Mouse (Mus musculus) heart, embryonic 10.5 days (tissue): ENCODE results near the gene Numbl. TPM values are rescaled to one million over a fixed set of nuclear protein-coding genes. Genes with fewer than 3 reads are reported as not detected.

Source experiments
- DNase-seq: peaks from one replicate; pipeline ENCODE4 v3.0.0-alpha.2; 2017; ENCODE audit warnings: low spot score
- H3K27ac ChIP-seq: fragments of 300-500 bp; sonication (generic); 2 replicates; pipeline ENCODE4 v1.5.1; 2016; ENCODE audit warnings: mild to moderate bottlenecking
- H3K27me3 ChIP-seq: fragments of 300-500 bp; sonication (generic); 2 replicates; pipeline ENCODE4 v1.6.1; 2016; ENCODE audit warnings: mild to moderate bottlenecking; ENCODE audit not compliant: poor library complexity, insufficient read depth, severe bottlenecking
- H3K36me3 ChIP-seq: fragments of 300-500 bp; sonication (generic); 2 replicates; pipeline ENCODE4 v1.6.1; 2016; ENCODE audit warnings: mild to moderate bottlenecking, moderate library complexity
- H3K4me1 ChIP-seq: fragments of 300-500 bp; sonication (generic); 2 replicates; pipeline ENCODE4 v1.6.1; 2016; ENCODE audit warnings: mild to moderate bottlenecking
- H3K4me3 ChIP-seq: fragments of 300-500 bp; sonication (generic); 2 replicates; pipeline ENCODE4 v1.5.1; 2016; ENCODE audit warnings: mild to moderate bottlenecking, moderate library complexity
- H3K9me3 ChIP-seq: fragments of 300-500 bp; sonication (generic); 2 replicates; pipeline ENCODE4 v1.6.1; 2016; ENCODE audit warnings: mild to moderate bottlenecking, moderate library complexity
- WGBS: fragments of 180-500 bp; shearing (Covaris S2); methylation state at CpG from one replicate; pipeline ENCODE4 v1.1.7; 2016; 5-methylcytosine and 5-hydroxymethylcytosine counted together
- polyA plus RNA-seq: library from polyadenylated mRNA; unstranded; fragments of >200 nt; fragmentation: Nextera tagmentation; extraction: Ambion mirVana; gene quantifications from 2 replicates; pipeline ENCODE4 v1.2.1, GENCODE M21; 2016

Numbl gene
- polyA plus RNA-seq, 1 experiment from 2014 or later: 9.6 TPM

DNA sequence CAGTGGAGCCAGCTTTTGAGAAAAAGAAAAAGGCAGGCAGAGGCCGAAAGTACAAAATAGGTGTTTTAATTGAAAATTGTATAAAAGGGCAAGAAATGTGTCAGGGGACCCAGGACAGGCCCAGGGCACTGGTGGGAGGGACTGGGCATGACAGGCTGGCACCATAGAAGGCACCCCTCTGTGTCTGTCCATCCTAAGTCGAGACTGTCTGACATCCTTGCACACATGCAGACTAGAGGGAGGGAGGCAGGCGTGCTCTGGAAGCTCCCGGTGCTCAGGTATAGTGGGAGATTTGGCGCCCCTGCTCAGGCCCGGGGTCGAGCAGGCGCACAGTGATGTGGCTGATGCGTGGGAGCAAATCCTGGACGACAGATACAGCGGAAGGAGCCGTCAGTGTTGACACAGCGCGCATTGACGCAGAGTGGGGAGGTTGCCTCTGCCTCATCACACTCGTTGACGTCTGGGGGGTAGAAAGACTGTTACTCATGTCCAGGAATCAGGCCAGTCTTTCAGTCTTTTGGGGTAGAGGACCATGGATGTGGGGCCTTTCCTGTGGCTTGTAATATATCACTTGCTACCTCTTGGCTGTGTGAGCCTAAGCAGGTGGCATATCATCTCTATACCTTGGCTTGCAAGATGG is 47.0 kb downstream of the Numbl start:
- Histone ChIP-seq H3K27ac (no peak overlapping the region), H3K27me3 (peaks cover 61% of the 10 kb centered on the region), H3K36me3 (no peaks in the 10 kb centered on the region), H3K9me3 (no peaks in the 10 kb centered on the region), H3K4me3 (no peak overlapping the region), H3K4me1 (peaks cover 8% of the 10 kb centered on the region)
- 80% methylated on average over 17 of the region's 17 CpGs for WGBS
- DNase-seq: no peak

DNA sequence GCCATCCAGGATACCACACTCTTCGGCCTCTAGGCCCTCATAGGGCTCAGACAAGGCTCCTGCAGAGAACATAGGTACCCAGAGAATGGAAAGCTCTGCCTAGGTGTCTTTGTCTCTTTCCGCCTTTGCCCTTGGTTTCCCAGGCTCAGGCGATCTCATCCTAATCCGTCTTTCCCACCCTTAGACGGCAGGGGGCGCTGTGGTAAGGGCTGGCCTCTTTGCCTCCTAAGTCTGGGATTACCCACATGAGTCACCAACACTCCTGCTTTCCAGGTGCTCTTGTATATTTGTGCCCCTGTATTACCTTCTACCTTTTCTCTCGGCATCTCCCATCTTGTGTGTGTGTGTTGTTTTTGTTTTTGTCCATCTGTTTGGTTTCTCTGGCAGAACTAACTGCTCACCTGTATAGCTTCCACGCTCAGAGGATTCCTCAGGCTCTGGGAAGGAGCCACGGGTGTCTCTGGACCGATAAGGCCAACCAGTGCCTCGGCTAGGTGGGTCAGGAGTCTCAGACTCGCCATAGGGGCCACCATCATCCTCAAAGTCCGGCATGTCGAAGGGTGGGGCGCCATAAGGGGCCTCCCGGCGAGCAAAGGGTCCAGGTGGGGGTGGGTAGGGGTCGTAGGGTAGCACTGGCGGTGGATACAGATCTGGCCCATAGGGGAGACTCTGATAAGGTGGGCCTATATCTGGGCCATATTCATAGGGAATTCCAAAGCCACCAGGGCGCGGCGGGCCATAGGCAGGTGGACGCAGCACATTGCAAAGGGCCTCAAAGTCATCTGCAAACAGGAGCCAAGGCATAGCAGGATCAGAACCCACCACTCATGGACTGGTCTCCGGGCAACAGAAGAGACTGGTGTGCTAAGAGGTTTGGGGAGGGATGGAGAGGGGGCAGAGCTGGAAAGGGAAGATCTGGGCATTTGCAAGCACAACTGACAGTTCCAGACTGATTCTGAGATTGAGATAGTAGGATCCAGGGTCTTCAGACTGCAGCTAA is 48.2 kb downstream of the Numbl start:
- Histone ChIP-seq H3K4me1 (peaks cover 16% of the 10 kb centered on the region), H3K4me3 (no peak overlapping the region), H3K27ac (no peak overlapping the region), H3K9me3 (no peaks in the 10 kb centered on the region), H3K27me3 (peaks cover 74% of the 10 kb centered on the region), H3K36me3 (no peaks in the 10 kb centered on the region)
- DNase-seq: no peak
- 70% methylated on average over 24 of the region's 24 CpGs for WGBS

DNA sequence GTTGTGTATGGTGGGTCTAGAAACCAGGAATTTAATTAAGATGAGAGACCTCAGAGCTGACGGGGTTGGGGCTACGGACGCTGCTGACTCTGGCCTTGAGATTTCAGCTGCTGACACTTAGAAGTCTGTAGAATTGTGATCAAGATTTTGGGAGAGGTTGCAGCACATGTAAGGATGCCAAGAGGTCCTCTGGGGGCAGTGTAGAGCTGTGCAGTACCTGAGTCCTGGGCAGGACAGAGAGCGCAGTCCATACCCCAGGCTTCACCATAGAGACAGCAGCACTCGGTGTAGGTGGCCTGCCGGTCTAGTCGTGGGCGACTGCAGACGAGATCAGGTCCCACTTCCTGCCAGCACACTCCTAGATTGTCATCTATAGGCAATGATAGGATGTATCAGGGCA is 49.3 kb downstream of the Numbl start:
- Histone ChIP-seq H3K27ac (no peak overlapping the region), H3K4me1 (peaks cover 16% of the 10 kb centered on the region), H3K27me3 (peaks cover 80% of the 10 kb centered on the region), H3K36me3 (no peaks in the 10 kb centered on the region), H3K9me3 (no peaks in the 10 kb centered on the region), H3K4me3 (no peak overlapping the region)
- DNase-seq: no peak
- WGBS: 63% methylated on average over 9 of the region's 9 CpGs

DNA sequence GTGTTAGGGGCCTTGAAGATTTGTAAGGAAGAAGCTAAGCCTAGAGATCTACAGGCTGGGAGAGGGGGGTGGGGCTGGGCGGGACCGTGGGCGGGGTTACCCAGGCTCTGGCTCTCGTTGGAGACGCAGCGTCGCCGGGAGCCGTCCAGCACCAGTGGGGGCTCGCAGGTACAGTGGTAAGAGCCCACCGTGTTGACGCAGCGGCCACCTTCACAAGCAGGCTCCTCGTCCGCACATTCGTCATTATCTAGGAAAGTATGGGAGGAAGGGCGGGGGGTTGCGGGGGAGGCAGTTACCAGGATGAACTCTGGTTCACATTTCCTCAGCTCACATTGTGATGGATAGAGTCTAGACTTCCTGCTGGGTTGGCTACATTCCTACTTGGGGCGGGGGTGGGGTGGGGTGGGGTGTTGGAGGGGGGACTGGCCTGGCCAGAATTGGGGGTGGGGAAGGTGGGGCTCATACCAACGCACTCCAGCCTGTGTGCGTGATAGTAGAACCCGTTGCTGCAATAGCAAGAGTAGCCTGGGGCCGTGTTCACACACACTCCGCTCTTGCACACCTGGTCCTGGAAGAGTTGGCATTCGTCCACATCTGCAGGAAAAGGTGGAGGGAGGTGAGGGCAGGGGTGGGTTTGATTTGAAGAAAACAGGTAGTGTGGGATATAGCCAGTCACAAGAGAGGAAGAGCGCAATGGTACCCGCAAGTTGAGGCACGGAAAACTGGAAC is 50.8 kb downstream of the Numbl start:
- H3K27ac ChIP-seq: peak overlapping the region; percentile 25; the same call in 1 of the 2 replicates
- H3K27me3 ChIP-seq: peaks cover 69% of the 10 kb centered on the region
- WGBS: 9% methylated on average over 28 of the region's 28 CpGs
- no peak for DNase-seq
- H3K36me3 ChIP-seq: peaks cover 1% of the 10 kb centered on the region; the same call in 1 of the 2 replicates
- peak overlapping the region; percentile 53 for H3K4me3 ChIP-seq
- H3K9me3 ChIP-seq: peaks cover 5% of the 10 kb centered on the region; the same call in 1 of the 2 replicates
- peaks cover 16% of the 10 kb centered on the region for H3K4me1 ChIP-seq

GRCm38 (mm10) chr7:27309832-27310231 is 51.6 kb downstream of the Numbl start:
- DNase-seq: no peak
- Histone ChIP-seq H3K27ac (no peak overlapping the region), H3K9me3 (peaks cover 10% of the 10 kb centered on the region; the same call in 1 of the 2 replicates), H3K36me3 (peaks cover 6% of the 10 kb centered on the region; the same call in 1 of the 2 replicates), H3K27me3 (peaks cover 61% of the 10 kb centered on the region), H3K4me1 (peaks cover 16% of the 10 kb centered on the region), H3K4me3 (peak overlapping the region; percentile 52)
- 51% methylated on average over 3 of the region's 3 CpGs for WGBS

- WGBS: 8% methylated on average over 17 of the region's 17 CpGs
Observed at GRCm38 (mm10) chr7:27310306-27310705, 52.1 kb downstream of the Numbl start.

DNA sequence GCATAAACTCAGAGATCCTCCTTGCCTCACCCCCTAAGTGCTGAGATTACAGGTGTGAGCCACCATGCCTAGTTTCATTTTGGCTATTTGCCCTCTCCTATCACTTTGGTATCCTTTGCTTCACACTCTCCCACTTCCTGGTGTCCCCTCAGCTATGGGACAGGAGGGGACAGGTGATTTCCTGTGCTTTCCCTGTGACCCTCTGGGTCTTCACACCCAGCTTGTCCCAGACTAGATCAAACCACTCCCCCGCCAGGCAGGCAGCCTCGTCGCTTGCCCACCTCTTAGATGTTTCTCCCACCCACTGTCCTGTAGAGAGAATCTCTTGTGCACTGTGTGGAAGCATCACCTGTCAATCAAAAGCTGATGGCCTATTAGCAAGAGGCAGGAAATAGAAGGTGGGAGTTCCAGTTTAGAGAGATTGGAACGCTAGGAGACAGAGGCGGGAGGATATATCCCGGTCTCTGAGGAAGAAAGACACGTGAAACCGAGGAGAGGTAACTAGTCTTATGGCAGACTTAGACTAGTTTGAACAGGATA is 52.8 kb downstream of the Numbl start:
- DNase-seq: no peak
- WGBS: 37% methylated on average over 8 of the region's 8 CpGs
- Histone ChIP-seq H3K9me3 (peaks cover 10% of the 10 kb centered on the region; the same call in 1 of the 2 replicates), H3K36me3 (peaks cover 6% of the 10 kb centered on the region; the same call in 1 of the 2 replicates), H3K4me3 (peak overlapping the region; percentile 52; the same call in 1 of the 2 replicates), H3K27me3 (peaks cover 48% of the 10 kb centered on the region), H3K27ac (no peak overlapping the region), H3K4me1 (peaks cover 16% of the 10 kb centered on the region)

More at GRCm38 (mm10) chr7:27310306-27310705, 52.1 kb downstream of the Numbl start:
- Histone ChIP-seq H3K36me3 (peaks cover 6% of the 10 kb centered on the region; the same call in 1 of the 2 replicates), H3K9me3 (peaks cover 10% of the 10 kb centered on the region; the same call in 1 of the 2 replicates), H3K27ac (no peak overlapping the region), H3K27me3 (peaks cover 56% of the 10 kb centered on the region), H3K4me1 (peaks cover 16% of the 10 kb centered on the region), H3K4me3 (peak overlapping the region; percentile 52)
- no peak for DNase-seq

DNA sequence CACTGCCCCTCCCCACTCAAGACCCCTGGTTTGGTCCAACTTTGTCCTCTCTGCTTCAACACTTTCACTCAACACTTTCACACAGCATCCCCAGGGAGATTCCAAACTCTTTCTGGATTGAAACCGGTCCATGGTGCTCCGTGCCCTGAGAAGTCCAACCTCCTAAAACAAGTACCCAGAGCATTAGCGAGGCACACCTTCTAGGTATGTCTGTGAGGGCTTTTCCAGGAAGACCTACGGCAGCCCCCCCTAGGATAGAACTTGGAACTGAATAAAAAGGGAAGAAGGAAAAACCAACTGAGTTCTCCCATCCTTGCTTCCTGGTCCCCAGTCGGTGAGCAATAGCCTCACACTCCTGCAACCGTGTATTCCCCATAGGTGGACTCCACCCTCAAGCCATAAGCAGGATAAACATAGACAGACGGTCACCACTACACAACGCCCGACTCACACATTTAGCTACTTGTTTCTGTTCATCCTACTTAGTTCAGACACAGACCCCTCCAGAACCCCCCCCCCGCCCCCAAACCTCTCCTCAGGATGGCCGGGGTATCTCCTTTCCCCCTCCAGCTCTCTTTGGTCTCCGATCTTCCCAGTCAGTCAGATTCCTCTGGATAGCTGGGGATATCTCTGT is 53.5 kb downstream of the Numbl start:
- Histone ChIP-seq H3K4me1 (peaks cover 16% of the 10 kb centered on the region), H3K27me3 (peaks cover 42% of the 10 kb centered on the region), H3K4me3 (no peak overlapping the region), H3K27ac (no peak overlapping the region), H3K36me3 (peaks cover 6% of the 10 kb centered on the region; the same call in 1 of the 2 replicates), H3K9me3 (peaks cover 10% of the 10 kb centered on the region; the same call in 1 of the 2 replicates)
- DNase-seq: no peak
- WGBS: 86% methylated on average over 12 of the region's 12 CpGs

DNA sequence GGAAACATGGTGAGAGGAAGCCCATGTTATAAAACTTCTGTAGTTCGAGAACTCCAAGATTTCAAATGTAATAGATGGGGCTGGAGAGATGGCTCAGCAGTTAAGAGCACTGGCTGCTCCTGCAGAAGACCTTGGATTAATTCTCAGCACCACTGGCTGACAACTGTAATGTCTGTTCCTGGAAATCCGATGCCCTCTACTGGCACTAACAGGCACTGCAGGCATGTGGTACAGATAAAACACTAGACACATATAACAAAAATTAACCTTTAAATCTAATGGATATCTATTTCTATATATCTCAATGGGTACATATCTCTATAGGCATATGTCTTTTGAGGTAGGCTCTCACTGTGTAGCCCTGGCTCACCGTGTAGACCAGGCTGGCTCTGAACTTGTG is 56.2 kb downstream of the Numbl start:
- H3K4me1 ChIP-seq: peaks cover 12% of the 10 kb centered on the region
- H3K36me3 ChIP-seq: peaks cover 6% of the 10 kb centered on the region; the same call in 1 of the 2 replicates
- WGBS: 88% methylated on average over 3 of the region's 3 CpGs
- no peak overlapping the region for H3K4me3 ChIP-seq
- peaks cover 10% of the 10 kb centered on the region; the same call in 1 of the 2 replicates for H3K9me3 ChIP-seq
- peaks cover 27% of the 10 kb centered on the region for H3K27me3 ChIP-seq
- DNase-seq: no peak
- no peak overlapping the region for H3K27ac ChIP-seq

DNA sequence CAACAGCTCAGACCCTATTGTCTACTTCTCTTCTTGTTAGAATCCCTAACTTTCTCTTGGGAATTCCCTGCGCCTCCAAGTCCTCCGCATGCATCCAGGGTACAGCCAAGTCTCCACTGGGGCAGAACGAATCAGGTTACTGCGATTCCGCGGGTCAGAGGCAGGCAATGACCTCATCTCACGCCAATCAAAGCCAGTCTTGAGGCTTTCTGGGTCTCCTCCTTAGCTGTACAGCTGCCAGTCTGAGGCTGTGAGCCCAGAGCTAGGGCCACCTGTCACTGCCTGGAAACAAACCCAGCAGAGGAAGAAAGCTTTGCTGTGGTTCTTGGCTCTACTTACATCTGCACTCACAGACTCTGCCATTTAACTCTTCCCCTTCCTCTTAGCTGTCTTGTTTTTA is 57.7 kb downstream of the Numbl start:
- Histone ChIP-seq H3K4me1 (peaks cover under 1% of the 10 kb centered on the region; the same call in 1 of the 2 replicates), H3K27ac (no peak overlapping the region), H3K4me3 (no peak overlapping the region), H3K27me3 (peaks cover 11% of the 10 kb centered on the region), H3K36me3 (peaks cover 6% of the 10 kb centered on the region; the same call in 1 of the 2 replicates), H3K9me3 (peaks cover 10% of the 10 kb centered on the region; the same call in 1 of the 2 replicates)
- no peak for DNase-seq
- whole genome bisulfite sequencing: 51% methylated on average over 7 of the region's 7 CpGs

GRCm38 (mm10) chr7:27319411-27319810 is 61.2 kb downstream of the Numbl start:
- DNase-seq: no peak
- WGBS: 81% methylated on average over 22 of the region's 22 CpGs

More at GRCm38 (mm10) chr7:27319411-27319810, 61.2 kb downstream of the Numbl start:
- Histone ChIP-seq H3K9me3 (peaks cover 1% of the 10 kb centered on the region; the same call in 1 of the 2 replicates), H3K4me1 (peaks cover 8% of the 10 kb centered on the region), H3K4me3 (no peak overlapping the region), H3K27ac (no peak overlapping the region), H3K27me3 (peaks cover 31% of the 10 kb centered on the region), H3K36me3 (0 out of 2 replicates have a peak, but pooled peaks cover 1% of the 10 kb centered on the region)
